Mouse (Mus musculus) urinary bladder, postnatal 0 days (tissue): Measurements from ENCODE around the gene A830031A19Rik. TPM values are rescaled to one million over a fixed set of nuclear protein-coding genes. Genes with fewer than 3 reads are reported as not detected.

Experiments
- microRNA-seq: library from miRNA; unstranded; fragments of <30 nt; microRNA quantifications from one replicate; pipeline ENCODE4, GENCODE M21; 2016
- polyA plus RNA-seq: library from polyadenylated mRNA; unstranded; fragments of >200 nt; fragmentation: Nextera tagmentation; extraction: Ambion mirVana; gene quantifications from 2 replicates; pipeline ENCODE4 v1.2.1, GENCODE M21; 2015

The A830031A19Rik gene
- polyA plus RNA-seq, result not detected in 2 replicates

GRCm38 (mm10) chr11:24074634-24075104, at the start of gene A830031A19Rik:
A830031A19Rik (minus strand) TSS chr11:24075054.

GRCm38 (mm10) chr11:24077795-24078705, 3.2 kb upstream of the A830031A19Rik start, which contains the start of gene Bcl11a:
Bcl11a (plus strand) TSS chr11:24078056.

Small RNAs within 50 kb of the gene (microRNA-seq; reads per million reads assigned to microRNA genes)
- gene Gm44381, result not detected

Other genes starting within 250 kb of the A830031A19Rik start
- 4.8 and 6.1 TPM in 2 replicates for gene Papolg, start 179.8 kb downstream of the A830031A19Rik start, polyA plus RNA-seq
- 3.1 and 3.4 TPM in 2 replicates for gene Bcl11a, start 3.0 kb upstream of the A830031A19Rik start, polyA plus RNA-seq